Mouse (Mus musculus): ENCODE data around the gene Cwc22.

Cwc22 gene

DNA sequence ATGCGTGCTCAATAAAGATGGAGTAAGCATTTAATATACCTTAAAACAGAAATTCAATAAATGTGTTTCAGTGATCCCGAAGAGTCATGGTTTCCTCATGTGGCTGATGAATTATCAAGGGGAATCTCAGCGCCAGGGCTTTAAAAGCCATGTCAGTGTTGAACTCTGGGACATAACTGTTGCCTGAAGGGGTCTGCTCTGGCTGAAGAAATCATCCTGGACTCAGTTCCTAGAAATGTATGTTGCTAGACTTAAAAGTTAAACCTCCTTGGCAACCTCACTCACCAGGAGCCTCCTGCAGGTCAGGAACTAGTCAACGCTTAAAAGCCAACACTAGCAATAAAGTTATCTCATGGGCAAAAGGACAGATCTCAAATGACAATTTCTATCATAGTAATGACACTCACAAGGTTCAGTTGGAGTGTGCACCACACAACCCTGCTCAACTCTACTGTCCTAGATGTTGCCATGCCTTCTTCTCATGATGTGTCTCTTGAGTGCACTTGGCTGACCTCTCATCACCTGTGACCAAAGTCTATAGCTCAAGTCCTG lies 76.4 kb downstream of the Cwc22 start:
- DNase-seq, result no peak

- no peak for DNase-seq
Measured at GRCm38 (mm10) chr2:77863934-77864333, 82.2 kb downstream of the Cwc22 start.

GRCm38 (mm10) chr2:77863522-77863921 lies 82.7 kb downstream of the Cwc22 start:
- DNase-seq, result peak; percentile 13

- DNase-seq, result no peak
Measured at GRCm38 (mm10) chr2:77841464-77841863, 104.7 kb downstream of the Cwc22 start.

GRCm38 (mm10) chr2:77839587-77839986 lies 106.6 kb downstream of the Cwc22 start:
- no peak for DNase-seq

DNA sequence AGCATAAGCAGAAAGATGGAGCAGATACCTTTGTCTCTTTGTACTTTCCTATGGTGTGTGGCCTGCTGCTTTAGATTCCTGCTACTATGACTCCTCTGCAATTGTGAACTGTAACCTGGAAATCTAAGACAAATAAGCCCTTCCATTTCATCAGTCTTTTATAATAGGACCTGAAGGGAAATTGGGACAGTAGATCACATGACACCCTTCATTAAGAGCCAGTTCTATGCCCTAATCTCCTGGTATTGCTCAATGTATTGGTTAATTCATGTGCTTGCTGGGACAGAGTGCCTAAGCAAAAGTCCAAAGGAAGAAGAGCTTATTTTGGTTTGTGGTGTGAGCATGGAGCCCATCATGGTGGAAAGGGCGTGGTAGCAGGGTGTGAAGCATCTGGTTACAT lies 107.5 kb downstream of the Cwc22 start:
- DNase-seq, result no peak

DNA sequence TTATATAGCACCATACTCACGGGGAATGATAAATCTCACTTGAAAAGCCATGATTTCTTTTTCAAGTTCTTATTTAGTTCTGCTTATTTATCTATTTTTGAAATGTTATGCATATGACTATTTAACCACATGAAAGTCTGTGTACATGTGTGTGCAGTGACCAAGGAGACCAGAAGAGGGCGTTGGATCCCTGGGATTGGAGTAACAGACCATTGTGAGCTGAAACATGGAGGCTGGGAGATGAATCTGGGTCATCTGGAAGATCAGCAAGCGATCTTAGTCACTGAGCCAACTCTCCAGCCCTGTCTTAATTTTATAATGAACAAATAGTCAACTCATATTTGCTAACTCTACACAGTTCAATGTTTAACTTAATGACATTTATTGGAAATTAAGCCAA lies 110.4 kb downstream of the Cwc22 start:
- DNase-seq, result no peak

Data from lung, postnatal 14 days (tissue).